Mouse (Mus musculus): ENCODE measurements at regions not wholly inside any gene's neighbourhood (a gene's known extent, or its start where the extent isn't known, plus 50 kb on each side); places are given as distances from the start of the nearest gene placed in this dataset.

GRCm38 (mm10) chr15:68605478-68605877 lies 2104.8 kb upstream of the Lrrc6 start:
- no peaks in the 10 kb centered on the region for H3K4me1 ChIP-seq (ENCODE audit: insufficient read depth)
- no peaks in the 10 kb centered on the region for H3K27me3 ChIP-seq (ENCODE audit: insufficient read depth, low read length)
- no peaks in the 10 kb centered on the region for H3K9me3 ChIP-seq (ENCODE audit: low read length)
- no peak overlapping the region for H3K4me2 ChIP-seq (ENCODE audit: low read depth)
- DNase-seq (no peak), ATAC-seq (no peak)
- H3K36me3 ChIP-seq (ENCODE audit: insufficient read depth), result no peaks in the 10 kb centered on the region
- H3K9ac ChIP-seq, result no peak overlapping the region
- 88% methylated on average over 2 of the region's 2 CpGs for WGBS
- no peak for TF ChIP-seq CTCF (IDR thresholded peaks at IDR 0.05; ENCODE audit: low read depth)
- no peak overlapping the region for H3K4me3 ChIP-seq (ENCODE audit: low read depth, low read length)
- no peak overlapping the region for H3K27ac ChIP-seq (ENCODE audit: low read depth, low read length)

- no peak for ATAC-seq
- H3K4me3 ChIP-seq (ENCODE audit: low read depth, low read length), result no peak overlapping the region
- WGBS, result 83% methylated on average over 4 of the region's 4 CpGs
Observed at GRCm38 (mm10) chr15:68582177-68582576, 2081.5 kb upstream of the Lrrc6 start.

GRCm38 (mm10) chr15:68579486-68579885 lies 2078.8 kb upstream of the Lrrc6 start:
- DNase-seq (no peak), ATAC-seq (no peak)
- no peaks in the 10 kb centered on the region for H3K36me3 ChIP-seq (ENCODE audit: insufficient read depth)
- 91% methylated on average over 2 of the region's 2 CpGs for WGBS
- no peak overlapping the region for H3K9ac ChIP-seq
- no peaks in the 10 kb centered on the region for H3K4me1 ChIP-seq (ENCODE audit: insufficient read depth)
- no peak overlapping the region for H3K4me3 ChIP-seq (ENCODE audit: low read depth, low read length)
- no peaks in the 10 kb centered on the region for H3K9me3 ChIP-seq (ENCODE audit: low read length)
- no peak for TF ChIP-seq CTCF (IDR thresholded peaks at IDR 0.05; ENCODE audit: low read depth)
- no peak overlapping the region for H3K27ac ChIP-seq (ENCODE audit: low read depth, low read length)
- no peak overlapping the region for H3K4me2 ChIP-seq (ENCODE audit: low read depth)
- no peaks in the 10 kb centered on the region for H3K27me3 ChIP-seq (ENCODE audit: insufficient read depth, low read length)

More at GRCm38 (mm10) chr15:68582177-68582576, 2081.5 kb upstream of the Lrrc6 start:
- no peaks in the 10 kb centered on the region for H3K4me1 ChIP-seq (ENCODE audit: insufficient read depth)
- DNase-seq, result no peak
- H3K4me2 ChIP-seq (ENCODE audit: low read depth), result no peak overlapping the region
- no peak overlapping the region for H3K27ac ChIP-seq (ENCODE audit: low read depth, low read length)
- no peaks in the 10 kb centered on the region for H3K36me3 ChIP-seq (ENCODE audit: insufficient read depth)
- no peaks in the 10 kb centered on the region for H3K9me3 ChIP-seq (ENCODE audit: low read length)
- no peak for TF ChIP-seq CTCF (IDR thresholded peaks at IDR 0.05; ENCODE audit: low read depth)
- no peaks in the 10 kb centered on the region for H3K27me3 ChIP-seq (ENCODE audit: insufficient read depth, low read length)
- no peak overlapping the region for H3K9ac ChIP-seq

GRCm38 (mm10) chr15:68560654-68561053 lies 2059.9 kb upstream of the Lrrc6 start:
- no peak for ATAC-seq
- DNase-seq, result peak; percentile 41
- TF ChIP-seq CTCF (IDR thresholded peaks at IDR 0.05; ENCODE audit: low read depth), result no peak

GRCm38 (mm10) chr15:68556133-68556532 lies 2055.4 kb upstream of the Lrrc6 start:
- ATAC-seq, result no peak
- H3K9ac ChIP-seq, result no peak overlapping the region
- no peak overlapping the region for H3K27ac ChIP-seq (ENCODE audit: low read depth, low read length)
- no peak for TF ChIP-seq CTCF (IDR thresholded peaks at IDR 0.05; ENCODE audit: low read depth)
- H3K4me2 ChIP-seq (ENCODE audit: low read depth), result no peak overlapping the region
- no peaks in the 10 kb centered on the region for H3K27me3 ChIP-seq (ENCODE audit: insufficient read depth, low read length)
- no peak overlapping the region for H3K4me3 ChIP-seq (ENCODE audit: low read depth, low read length)
- no peaks in the 10 kb centered on the region for H3K9me3 ChIP-seq (ENCODE audit: low read length)
- no peaks in the 10 kb centered on the region for H3K36me3 ChIP-seq (ENCODE audit: insufficient read depth)
- no peaks in the 10 kb centered on the region for H3K4me1 ChIP-seq (ENCODE audit: insufficient read depth)
- no peak for DNase-seq
- WGBS, result 85% methylated on average over 7 of the region's 7 CpGs

More at GRCm38 (mm10) chr15:68560654-68561053, 2059.9 kb upstream of the Lrrc6 start:
- no peak overlapping the region for H3K9ac ChIP-seq
- WGBS, result 64% methylated on average over 3 of the region's 3 CpGs
- no peak overlapping the region for H3K4me3 ChIP-seq (ENCODE audit: low read depth, low read length)
- H3K27me3 ChIP-seq (ENCODE audit: insufficient read depth, low read length), result no peaks in the 10 kb centered on the region
- H3K4me2 ChIP-seq (ENCODE audit: low read depth), result no peak overlapping the region
- H3K9me3 ChIP-seq (ENCODE audit: low read length), result no peaks in the 10 kb centered on the region
- H3K4me1 ChIP-seq (ENCODE audit: insufficient read depth), result no peaks in the 10 kb centered on the region
- no peaks in the 10 kb centered on the region for H3K36me3 ChIP-seq (ENCODE audit: insufficient read depth)
- H3K27ac ChIP-seq (ENCODE audit: low read depth, low read length), result no peak overlapping the region

GRCm38 (mm10) chr15:68536055-68536325 lies 2035.3 kb upstream of the Lrrc6 start:
- H3K36me3 ChIP-seq (ENCODE audit: insufficient read depth), result no peaks in the 10 kb centered on the region
- no peak overlapping the region for H3K9ac ChIP-seq
- no peaks in the 10 kb centered on the region for H3K27me3 ChIP-seq (ENCODE audit: insufficient read depth, low read length)
- no peak for TF ChIP-seq CTCF (IDR thresholded peaks at IDR 0.05; ENCODE audit: low read depth)
- peak; percentile 47; the same call in 1 of the 2 replicates for ATAC-seq
- no peak overlapping the region for H3K27ac ChIP-seq (ENCODE audit: low read depth, low read length)
- H3K9me3 ChIP-seq (ENCODE audit: low read length), result no peaks in the 10 kb centered on the region
- no peak overlapping the region for H3K4me2 ChIP-seq (ENCODE audit: low read depth)
- no peaks in the 10 kb centered on the region for H3K4me1 ChIP-seq (ENCODE audit: insufficient read depth)
- WGBS, result 14% methylated on average over 4 of the region's 4 CpGs
- no peak for DNase-seq
- H3K4me3 ChIP-seq (ENCODE audit: low read depth, low read length), result no peak overlapping the region

- DNase-seq (no peak), ATAC-seq (no peak; the same call in 1 of the 2 replicates)
Observed at GRCm38 (mm10) chr15:68535297-68536054, 2034.8 kb upstream of the Lrrc6 start.

More at GRCm38 (mm10) chr15:68535297-68536054, 2034.8 kb upstream of the Lrrc6 start:
- 38% methylated on average over 10 of the region's 10 CpGs for whole genome bisulfite sequencing
- H3K4me2 ChIP-seq (ENCODE audit: low read depth), result no peak overlapping the region
- no peak overlapping the region for H3K9ac ChIP-seq
- no peaks in the 10 kb centered on the region for H3K27me3 ChIP-seq (ENCODE audit: insufficient read depth, low read length)
- H3K4me3 ChIP-seq (ENCODE audit: low read depth, low read length), result no peak overlapping the region
- no peaks in the 10 kb centered on the region for H3K4me1 ChIP-seq (ENCODE audit: insufficient read depth)
- no peaks in the 10 kb centered on the region for H3K36me3 ChIP-seq (ENCODE audit: insufficient read depth)
- no peaks in the 10 kb centered on the region for H3K9me3 ChIP-seq (ENCODE audit: low read length)
- H3K27ac ChIP-seq (ENCODE audit: low read depth, low read length), result no peak overlapping the region
- no peak for TF ChIP-seq CTCF (IDR thresholded peaks at IDR 0.05; ENCODE audit: low read depth)
